Mouse (Mus musculus) lung, embryonic 16.5 days (tissue): ENCODE results near the gene Ryr3. TPM values are rescaled to one million over a fixed set of nuclear protein-coding genes. Genes with fewer than 3 reads are reported as not detected.

Source experiments
- ATAC-seq: fragments of 200-750 bp; cut with Nextera tagmentation; 2 replicates; pipeline ENCODE4 v1.8.0; 2017; ENCODE audit warnings: low read depth, mild to moderate bottlenecking, moderate library complexity
- H3K27ac ChIP-seq: fragments of 300-500 bp; sonication (generic); 2 replicates; pipeline ENCODE4 v1.5.1; 2014; ENCODE audit warnings: mild to moderate bottlenecking, control low read depth, low read length
- H3K27me3 ChIP-seq: fragments of 300-500 bp; sonication (generic); 2 replicates; pipeline ENCODE4 v1.6.1; 2014; ENCODE audit warnings: low read depth, low read length, mixed read lengths; ENCODE audit not compliant: control insufficient read depth, insufficient read depth
- H3K36me3 ChIP-seq: fragments of 300-500 bp; sonication (generic); 2 replicates; pipeline ENCODE4 v1.6.1; 2014; ENCODE audit warnings: low read length; ENCODE audit not compliant: control insufficient read depth, insufficient read depth
- H3K4me1 ChIP-seq: fragments of 300-500 bp; sonication (generic); replicated peaks from 2 replicates; pipeline ENCODE4 v1.6.1; 2014; ENCODE audit warnings: low read length, mixed read lengths; ENCODE audit not compliant: control insufficient read depth, insufficient read depth
- H3K4me2 ChIP-seq: fragments of 300-500 bp; sonication (generic); 2 replicates; pipeline ENCODE4 v1.6.1; 2014; ENCODE audit warnings: low read depth, low read length, control low read depth
- H3K4me3 ChIP-seq: fragments of 300-500 bp; sonication (generic); 2 replicates; pipeline ENCODE4 v1.5.1; 2014; ENCODE audit warnings: mild to moderate bottlenecking, low read length, control low read depth
- H3K9ac ChIP-seq: fragments of 300-500 bp; sonication (generic); 2 replicates; pipeline ENCODE4 v1.6.1; 2014; ENCODE audit warnings: low read length, control low read depth
- H3K9me3 ChIP-seq: fragments of 300-500 bp; sonication (generic); 2 replicates; pipeline ENCODE4 v1.6.1; 2016; ENCODE audit warnings: low read length; ENCODE audit not compliant: control insufficient read depth
- WGBS: fragments of 180-500 bp; shearing (Covaris S2); extraction: QIAGEN DNeasy Blood & Tissue Kit; methylation state at CpG from one replicate; pipeline ENCODE4 v1.1.7; 2014; 5-methylcytosine and 5-hydroxymethylcytosine counted together
- polyA plus RNA-seq: library from polyadenylated mRNA; unstranded; fragments of >200 nt; fragmentation: Nextera tagmentation; extraction: Ambion mirVana; gene quantifications from 2 replicates; pipeline ENCODE4 v1.2.1, GENCODE M21; 2015

Gene Ryr3
- polyA plus RNA-seq, 1 experiment from 2014 or later: 2.0 TPM

DNA sequence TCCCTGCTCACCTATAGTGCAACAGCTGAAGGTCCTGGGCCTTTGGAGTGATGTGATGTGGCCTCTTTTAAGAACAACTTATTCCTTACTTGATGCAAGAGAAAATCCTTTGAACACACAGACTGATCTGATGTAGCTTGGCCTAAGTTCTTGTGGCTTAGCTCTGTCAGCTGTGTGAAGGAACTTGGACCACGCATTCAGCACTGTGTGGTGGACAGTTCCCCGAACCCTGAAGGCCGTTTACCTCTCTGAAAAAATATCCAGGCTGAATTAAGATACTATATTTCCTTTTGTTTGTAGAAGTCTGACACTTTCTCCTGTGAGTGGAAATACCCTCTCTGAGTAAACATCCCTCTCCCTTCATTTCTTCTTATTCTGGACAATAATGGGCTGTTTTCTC, 374.0 kb downstream of the Ryr3 start:
- Histone ChIP-seq H3K4me2 (no peak overlapping the region), H3K27me3 (no peaks in the 10 kb centered on the region), H3K9me3 (no peaks in the 10 kb centered on the region), H3K27ac (no peak overlapping the region), H3K36me3 (no peaks in the 10 kb centered on the region), H3K9ac (no peak overlapping the region), H3K4me1 (no peaks in the 10 kb centered on the region), H3K4me3 (no peak overlapping the region)
- ATAC-seq: no peak
- WGBS: 14% methylated on average over 3 of the region's 3 CpGs

DNA sequence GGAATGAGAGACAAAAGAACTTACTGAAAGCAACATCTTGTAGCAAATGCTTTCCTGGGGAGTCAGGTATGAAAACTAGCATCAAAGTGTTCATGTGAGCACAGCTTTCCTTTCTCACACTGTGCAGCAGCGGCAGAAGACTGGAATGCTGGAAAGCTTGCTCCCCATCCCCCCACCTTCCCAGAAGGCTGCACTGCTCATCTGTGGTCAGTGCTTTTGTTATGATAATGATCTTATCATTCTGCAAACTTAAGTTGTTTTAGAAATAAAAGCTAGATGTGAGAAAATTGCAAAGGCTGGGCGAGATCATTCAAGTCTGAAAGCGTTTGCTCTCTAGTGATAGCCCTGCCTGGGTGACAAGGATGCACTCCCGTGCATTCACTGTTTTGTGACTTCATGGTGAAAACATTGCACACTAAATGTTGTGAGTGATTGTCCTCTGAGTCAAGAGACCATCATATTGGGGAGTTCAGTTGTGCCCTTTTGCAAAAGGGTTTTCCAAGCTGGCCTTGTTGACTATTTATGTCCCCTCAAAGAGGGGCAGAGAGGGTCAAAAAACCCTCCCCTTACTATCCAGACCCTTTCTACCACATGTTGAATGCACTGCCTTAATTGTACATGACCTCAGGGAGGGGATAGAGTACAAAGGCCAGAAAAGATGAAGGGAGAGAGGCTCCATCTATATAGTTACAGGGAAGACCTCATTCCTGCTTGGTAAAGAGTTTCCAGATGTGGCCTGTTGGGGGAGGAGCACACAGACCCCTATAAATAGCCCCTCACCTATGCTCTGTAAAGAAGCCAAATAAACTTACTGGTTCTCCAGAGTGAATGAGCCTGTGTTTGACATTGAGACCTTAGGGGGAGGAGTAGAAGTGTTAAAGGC, 385.2 kb downstream of the Ryr3 start:
- Histone ChIP-seq H3K27me3 (no peaks in the 10 kb centered on the region), H3K27ac (no peak overlapping the region), H3K4me3 (no peak overlapping the region), H3K4me2 (no peak overlapping the region), H3K9ac (no peak overlapping the region), H3K4me1 (no peaks in the 10 kb centered on the region), H3K9me3 (no peaks in the 10 kb centered on the region), H3K36me3 (no peaks in the 10 kb centered on the region)
- 28% methylated on average over 4 of the region's 4 CpGs for WGBS
- ATAC-seq: no peak

DNA sequence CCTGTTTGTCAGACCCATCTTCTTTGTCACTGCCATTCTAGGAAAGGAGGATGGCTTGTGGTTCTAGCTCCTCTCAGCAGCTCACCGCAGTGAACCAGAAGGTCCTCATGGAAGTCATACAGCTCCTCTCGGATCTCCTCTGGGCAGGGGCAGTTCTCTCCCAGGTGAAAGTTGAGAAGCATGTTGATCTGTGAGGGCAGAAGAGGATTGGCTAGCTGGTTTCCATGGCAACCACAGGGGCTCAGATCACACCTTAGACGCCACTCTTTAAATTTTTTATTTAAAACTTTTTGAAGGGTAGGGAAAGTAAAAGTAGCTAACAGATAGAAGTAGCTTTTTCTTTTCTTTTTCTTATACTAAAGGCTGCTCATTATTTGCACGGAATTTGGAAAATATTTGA, 390.3 kb downstream of the Ryr3 start:
- WGBS: 23% methylated on average over 4 of the region's 4 CpGs

DNA sequence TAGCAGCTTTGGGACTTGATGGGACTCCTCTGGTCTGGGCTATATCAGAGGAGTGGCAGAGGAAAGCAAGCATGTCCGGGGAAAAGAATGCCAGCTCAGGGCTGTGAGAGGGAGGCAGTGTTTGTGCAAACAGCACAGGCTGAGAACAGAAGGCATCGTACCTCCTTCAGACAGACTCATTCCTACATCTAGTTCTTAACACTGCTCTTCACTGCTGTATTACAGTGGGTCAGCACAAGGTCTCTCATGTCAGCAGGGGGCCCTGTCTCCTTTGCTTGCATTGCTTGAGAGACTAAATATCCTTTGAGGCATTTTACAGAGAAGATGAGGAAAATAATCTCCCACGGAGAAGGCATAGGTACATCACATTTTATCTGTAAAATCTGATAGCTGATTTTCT, 394.2 kb downstream of the Ryr3 start:
- 0 out of 2 replicates have a peak, but pooled peaks have one; percentile 45 for ATAC-seq

More for the DNA sequence above, 390.3 kb downstream of the Ryr3 start:
- Histone ChIP-seq H3K36me3 (no peaks in the 10 kb centered on the region), H3K27me3 (no peaks in the 10 kb centered on the region), H3K9ac (no peak overlapping the region), H3K27ac (no peak overlapping the region), H3K4me3 (no peak overlapping the region), H3K9me3 (no peaks in the 10 kb centered on the region), H3K4me1 (no peaks in the 10 kb centered on the region; the same call in 1 of the 2 replicates), H3K4me2 (no peak overlapping the region)
- no peak for ATAC-seq

DNA sequence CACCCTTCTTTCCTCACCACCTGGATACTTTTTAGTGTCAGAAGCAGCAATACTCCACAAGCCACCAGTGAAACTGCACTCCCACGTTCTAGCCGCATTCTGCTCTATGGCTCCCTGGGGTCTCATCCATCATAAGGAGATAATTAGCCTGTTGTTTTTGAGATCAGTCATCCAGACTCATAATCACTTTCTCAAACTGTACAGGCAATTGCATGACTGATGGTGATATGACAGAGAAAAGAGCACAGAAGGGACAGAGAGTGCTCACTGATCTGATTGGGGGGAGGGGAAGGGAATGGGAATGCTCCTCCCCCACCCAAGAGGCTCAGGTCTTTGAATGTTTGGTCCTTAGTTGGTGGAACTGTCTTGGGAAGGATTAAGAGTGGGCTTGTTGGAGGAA, 397.8 kb downstream of the Ryr3 start:
- Histone ChIP-seq H3K9me3 (no peaks in the 10 kb centered on the region), H3K9ac (no peak overlapping the region), H3K4me3 (no peak overlapping the region), H3K4me2 (no peak overlapping the region), H3K4me1 (no peaks in the 10 kb centered on the region), H3K27me3 (no peaks in the 10 kb centered on the region), H3K27ac (no peak overlapping the region), H3K36me3 (no peaks in the 10 kb centered on the region)
- ATAC-seq: no peak
- 52% methylated on average over 2 of the region's 2 CpGs for WGBS

More for the DNA sequence above, 394.2 kb downstream of the Ryr3 start:
- no peaks in the 10 kb centered on the region for H3K27me3 ChIP-seq
- no peaks in the 10 kb centered on the region for H3K36me3 ChIP-seq
- no peak overlapping the region for H3K4me3 ChIP-seq
- no peaks in the 10 kb centered on the region; the same call in 1 of the 2 replicates for H3K4me1 ChIP-seq
- 30% methylated on average over 3 of the region's 3 CpGs for WGBS
- H3K27ac ChIP-seq: no peak overlapping the region
- no peak overlapping the region for H3K9ac ChIP-seq
- H3K9me3 ChIP-seq: no peaks in the 10 kb centered on the region
- H3K4me2 ChIP-seq: no peak overlapping the region

DNA sequence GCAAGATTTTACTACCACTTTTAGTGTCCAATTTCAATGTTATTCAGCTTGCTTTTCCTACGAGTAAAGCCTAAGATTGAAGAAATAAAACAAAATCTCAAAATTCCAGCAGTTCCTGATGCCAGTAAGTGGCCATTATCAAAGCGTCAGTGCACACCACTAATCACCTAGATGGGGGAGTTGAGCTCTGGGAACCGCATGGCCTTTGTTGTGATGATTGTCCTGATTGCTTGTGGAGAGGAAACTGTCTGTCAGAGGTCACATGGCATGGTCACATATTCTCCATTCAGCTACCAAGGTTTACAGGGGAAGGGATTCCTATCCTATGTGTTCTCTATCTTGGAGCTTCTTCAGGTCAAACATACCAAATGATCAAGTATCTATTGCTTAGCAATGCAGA, 399.9 kb downstream of the Ryr3 start:
- Histone ChIP-seq H3K36me3 (no peaks in the 10 kb centered on the region), H3K4me1 (no peaks in the 10 kb centered on the region), H3K9ac (no peak overlapping the region), H3K27me3 (no peaks in the 10 kb centered on the region), H3K9me3 (no peaks in the 10 kb centered on the region), H3K4me3 (no peak overlapping the region), H3K27ac (no peak overlapping the region), H3K4me2 (no peak overlapping the region)
- WGBS: 56% methylated on average over 3 of the region's 3 CpGs
- ATAC-seq: no peak

DNA sequence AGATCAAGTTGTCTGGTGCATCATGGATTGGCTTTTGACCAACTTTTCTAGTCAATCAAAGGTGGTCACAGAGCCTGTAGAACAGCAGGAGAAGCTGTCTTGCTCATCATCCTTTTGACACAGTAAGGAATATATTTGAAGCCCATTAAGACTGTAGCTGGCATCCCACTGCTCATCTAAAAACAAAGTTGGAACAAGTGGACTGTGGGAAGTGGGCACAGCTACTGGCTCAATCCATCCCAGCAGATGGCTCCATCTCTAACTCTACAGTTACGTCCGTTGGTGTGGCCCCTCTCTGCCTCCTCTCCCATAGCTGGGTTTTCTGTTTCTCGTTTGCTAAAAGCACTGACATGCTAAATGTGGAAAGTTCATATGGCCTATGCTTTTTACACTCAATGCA, 400.9 kb downstream of the Ryr3 start:
- ATAC-seq: no peak
- Histone ChIP-seq H3K4me1 (no peaks in the 10 kb centered on the region), H3K36me3 (no peaks in the 10 kb centered on the region), H3K27me3 (no peaks in the 10 kb centered on the region), H3K9ac (no peak overlapping the region), H3K4me3 (no peak overlapping the region), H3K4me2 (no peak overlapping the region), H3K9me3 (no peaks in the 10 kb centered on the region), H3K27ac (no peak overlapping the region)
- 84% methylated on average over 3 of the region's 3 CpGs for WGBS

DNA sequence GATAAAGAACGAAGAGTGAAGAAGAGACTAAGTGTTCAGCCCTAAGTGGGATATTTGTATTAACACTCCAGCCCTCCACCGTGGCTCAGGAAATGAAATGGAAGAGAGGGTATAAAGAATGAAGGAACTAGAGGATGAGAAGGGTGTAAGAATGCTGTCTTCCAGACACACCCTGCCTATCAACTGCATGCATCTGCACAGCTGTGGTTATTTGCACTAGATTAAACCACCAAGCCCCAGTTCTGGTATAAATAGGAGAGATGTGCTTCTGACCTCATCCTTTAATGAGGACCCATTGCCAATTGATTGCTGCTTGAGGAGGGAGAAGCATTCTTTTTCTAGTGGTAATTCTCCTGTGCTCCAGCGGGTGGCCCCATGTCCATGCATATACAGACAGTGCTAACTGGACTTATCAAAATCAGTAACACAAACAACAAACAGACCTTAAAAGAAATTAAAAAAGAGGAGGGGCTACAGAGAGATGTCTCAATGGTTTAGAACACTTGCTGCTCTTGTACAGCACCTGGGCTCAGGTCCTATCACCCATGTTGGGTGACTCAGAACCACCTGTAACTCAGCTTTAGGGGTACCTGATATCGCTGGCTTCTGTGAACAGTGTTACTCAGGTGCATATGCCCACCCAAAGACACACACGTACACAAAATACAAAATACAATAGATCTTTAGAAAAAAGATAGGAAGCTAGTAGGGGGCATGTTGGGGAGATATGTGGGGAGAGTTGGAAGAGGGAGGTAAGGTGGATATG, 404.1 kb downstream of the Ryr3 start:
- 59% methylated on average over 5 of the region's 5 CpGs for WGBS

DNA sequence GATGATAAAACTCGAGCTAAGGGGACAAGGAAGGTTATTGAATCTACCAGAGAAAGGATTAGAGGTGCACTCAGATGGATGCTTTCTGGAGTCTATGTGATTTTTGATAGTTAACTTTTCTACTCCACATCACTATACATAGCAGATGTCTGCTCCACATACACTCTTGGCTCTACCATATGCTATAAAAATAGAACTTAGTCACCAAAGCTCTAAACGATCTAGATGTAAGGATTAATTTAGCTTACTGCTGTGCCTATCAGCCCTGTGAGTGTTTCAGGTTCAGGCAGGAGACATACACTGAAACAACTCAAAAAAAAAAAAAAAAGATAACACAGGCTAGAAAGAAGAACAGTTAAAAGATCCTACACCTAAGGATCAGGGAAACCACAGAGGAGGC, 410.9 kb downstream of the Ryr3 start:
- Histone ChIP-seq H3K9me3 (no peaks in the 10 kb centered on the region), H3K27me3 (no peaks in the 10 kb centered on the region), H3K4me1 (no peaks in the 10 kb centered on the region), H3K4me2 (no peak overlapping the region), H3K4me3 (no peak overlapping the region), H3K9ac (no peak overlapping the region), H3K27ac (no peak overlapping the region), H3K36me3 (no peaks in the 10 kb centered on the region)
- WGBS: 53% methylated on average over 2 of the region's 2 CpGs
- no peak for ATAC-seq

More for the DNA sequence above, 404.1 kb downstream of the Ryr3 start:
- ATAC-seq: no peak
- H3K27me3 ChIP-seq: no peaks in the 10 kb centered on the region
- H3K9ac ChIP-seq: no peak overlapping the region
- no peaks in the 10 kb centered on the region for H3K4me1 ChIP-seq
- H3K27ac ChIP-seq: no peak overlapping the region
- no peak overlapping the region for H3K4me3 ChIP-seq
- no peak overlapping the region for H3K4me2 ChIP-seq
- no peaks in the 10 kb centered on the region for H3K36me3 ChIP-seq
- no peaks in the 10 kb centered on the region for H3K9me3 ChIP-seq
